Mouse (Mus musculus): ENCODE measurements around the gene Cyb5r4. TPM values are rescaled to one million over a fixed set of nuclear protein-coding genes. Genes with fewer than 3 reads are reported as not detected.

Cyb5r4 gene
- total RNA-seq, 2 experiments from 2014 or later, result 27.6 to 29.8 TPM

Other genes starting within 250 kb of the Cyb5r4 start
- 100 to 1,000 TPM in 1 of 2 experiments, 10 to 100 TPM in 1; 94.6 to 105 TPM for gene Snap91, start 141.4 kb upstream of the Cyb5r4 start, total RNA-seq (2021)
- not detected for gene Ripply2, start 6.5 kb upstream of the Cyb5r4 start, total RNA-seq (2021)
- 1 to 10 TPM; 1.3 TPM for gene Mrap2, start 122.3 kb downstream of the Cyb5r4 start, total RNA-seq (2021)
- gene Cep162, start 233.5 kb downstream of the Cyb5r4 start, total RNA-seq (2021), result 1 to 10 TPM; 3.7 to 4.2 TPM

Measured in heart, postnatal 4 days (tissue).